Mouse (Mus musculus): Measurements from ENCODE around the gene Ctf1. TPM values are rescaled to one million over a fixed set of nuclear protein-coding genes. Genes with fewer than 3 reads are reported as not detected.

The Ctf1 gene
- total RNA-seq, 2 experiments from 2014 or later = 2.1 to 2.4 TPM

Small RNA genes within 50 kb of the gene (microRNA-seq; reads per million reads assigned to microRNA genes)
- 0 reads per million in 2 experiments for gene Mir762

Other genes with a start within 250 kb of the Ctf1 start
- gene Fbrs, start 233.5 kb upstream of the Ctf1 start, total RNA-seq (2021) = 10 to 100 TPM; 61.5 to 65.4 TPM
- gene Srcap, start 200.8 kb upstream of the Ctf1 start, total RNA-seq (2021) = 100 to 1,000 TPM; 102 to 114 TPM
- gene Gm42715, start 193.2 kb upstream of the Ctf1 start, total RNA-seq (2021) = 10 to 100 TPM in 1 of 2 experiments, 1 to 10 TPM in 1; 9.8 to 12.2 TPM
- 1 to 10 TPM in 1 of 2 experiments, under 1 TPM in 1; 0.38 to 1.2 TPM for gene Tmem265, start 151.3 kb upstream of the Ctf1 start, total RNA-seq (2021)
- 10 to 100 TPM; 86.3 to 95.5 TPM for gene Phkg2, start 139.4 kb upstream of the Ctf1 start, total RNA-seq (2021)
- 1 to 10 TPM; 8.4 to 8.6 TPM for gene Ccdc189, start 124.1 kb upstream of the Ctf1 start, total RNA-seq (2021)
- gene Rnf40, start 124.0 kb upstream of the Ctf1 start, total RNA-seq (2021) = 10 to 100 TPM; 64.2 to 66.7 TPM
- gene Zfp629, start 96.9 kb upstream of the Ctf1 start, total RNA-seq (2021) = 10 to 100 TPM; 23.9 to 24.2 TPM
- gene Bcl7c, start 3.8 kb upstream of the Ctf1 start, total RNA-seq (2021) = 10 to 100 TPM; 23.1 to 25.8 TPM
- gene Ctf2, start 19.4 kb downstream of the Ctf1 start, total RNA-seq (2021) = not detected
- 10 to 100 TPM; 63.5 to 65.2 TPM for gene Fbxl19, start 31.8 kb downstream of the Ctf1 start, total RNA-seq (2021)
- gene Orai3, start 57.1 kb downstream of the Ctf1 start, total RNA-seq (2021) = 10 to 100 TPM; 31.1 to 32.6 TPM
- gene Setd1a, start 63.9 kb downstream of the Ctf1 start, total RNA-seq (2021) = 10 to 100 TPM; 46.2 to 46.9 TPM
- gene Gm49388, start 72.9 kb downstream of the Ctf1 start, total RNA-seq (2021) = 1 to 10 TPM; 2.4 to 2.9 TPM
- 1 to 10 TPM; 8.3 to 8.6 TPM for gene Hsd3b7, start 87.9 kb downstream of the Ctf1 start, total RNA-seq (2021)
- gene Stx4a, start 111.6 kb downstream of the Ctf1 start, total RNA-seq (2021) = 10 to 100 TPM; 64.3 to 64.7 TPM
- gene Stx1b, start 111.8 kb downstream of the Ctf1 start, total RNA-seq (2021) = 100 to 1,000 TPM; 342 to 346 TPM
- 10 to 100 TPM; 33.2 to 36.3 TPM for gene Zfp646, start 163.5 kb downstream of the Ctf1 start, total RNA-seq (2021)
- 10 to 100 TPM; 24.5 to 25.5 TPM for gene Zfp668, start 164.1 kb downstream of the Ctf1 start, total RNA-seq (2021)
- 1 to 10 TPM; 3.7 to 4.0 TPM for gene Prss53, start 178.2 kb downstream of the Ctf1 start, total RNA-seq (2021)
- not detected for gene Gm21974, start 182.7 kb downstream of the Ctf1 start, total RNA-seq (2021)
- 10 to 100 TPM; 24.0 to 25.0 TPM for gene Vkorc1, start 182.9 kb downstream of the Ctf1 start, total RNA-seq (2021)
- gene Bckdk, start 191.3 kb downstream of the Ctf1 start, total RNA-seq (2021) = 10 to 100 TPM; 35.7 to 41.6 TPM
- 10 to 100 TPM; 33.8 to 36.2 TPM for gene Kat8, start 199.8 kb downstream of the Ctf1 start, total RNA-seq (2021)
- under 1 TPM; 0.68 to 0.80 TPM for gene Prss8, start 217.4 kb downstream of the Ctf1 start, total RNA-seq (2021)
- gene Prss36, start 234.0 kb downstream of the Ctf1 start, total RNA-seq (2021) = 10 to 100 TPM; 11.0 to 11.6 TPM

Data from layer of hippocampus, postnatal 36 days (tissue).